10 mouse cellular contexts compared by ENCODE assay signal in genomic region chr9:108213105-108213504, GRCm38 (mm10). TPM values are rescaled to one million over a fixed set of nuclear protein-coding genes. Genes with fewer than 3 reads are reported as not detected.
DNase-seq lines count a peak whose midpoint lies in the region; ATAC-seq and TF ChIP-seq lines count a peak whose summit lies in the region.
"Had no signal": no experiment of that assay in that cellular context is flagged by ENCODE, and none has a peak within 500 bp of the region (broad histone marks: within the 10 kb centered on the region; RNA-seq: fewer than 3 reads in every experiment).

No protein-coding gene starts in this region.

- no peaks in the 10 kb centered on the region for H3K27me3 ChIP-seq in limb, embryonic 12.5 days
- H3K27me3 ChIP-seq in limb, embryonic 10.5 days (ENCODE audit: low read depth, poor library complexity, severe bottlenecking), result no peaks in the 10 kb centered on the region
- H3K27me3 ChIP-seq in forebrain, embryonic 11.5 days (ENCODE audit: control insufficient read depth, insufficient read depth, low read length), result no peaks in the 10 kb centered on the region
- H3K27me3 ChIP-seq in hindbrain, postnatal 0 days (ENCODE audit: insufficient read depth, low read length), result no peaks in the 10 kb centered on the region
- H3K27me3 ChIP-seq in liver, embryonic 11.5 days (replicated peaks; ENCODE audit: control insufficient read depth, insufficient read depth, low read length), result no peaks in the 10 kb centered on the region

- H3K9ac ChIP-seq in limb, embryonic 12.5 days (replicated peaks), result no peak overlapping the region
- H3K9ac ChIP-seq in forebrain, embryonic 11.5 days (ENCODE audit: low read length), result peak overlapping the region; percentile 20
- H3K9ac ChIP-seq in hindbrain, postnatal 0 days (replicated peaks; ENCODE audit: low read length), result 0 out of 2 replicates have a peak overlapping the region, but pooled peaks have one; percentile 10
- H3K9ac ChIP-seq in liver, embryonic 11.5 days (ENCODE audit: low read depth, low read length), result no peak overlapping the region

- no peak for TF ChIP-seq POLR2A in olfactory bulb, adult 2 months (IDR thresholded peaks at IDR 0.05; ENCODE audit: insufficient read depth, low read depth, low read length)

- 0 out of 2 replicates have a peak, but pooled peaks cover 2% of the 10 kb centered on the region for H3K4me1 ChIP-seq in limb, embryonic 12.5 days (replicated peaks)
- peaks cover 7% of the 10 kb centered on the region; the same call in 1 of the 2 replicates for H3K4me1 ChIP-seq in limb, embryonic 10.5 days
- H3K4me1 ChIP-seq in forebrain, embryonic 11.5 days (replicated peaks; ENCODE audit: control insufficient read depth, insufficient read depth, low read length), result peaks cover 5% of the 10 kb centered on the region
- H3K4me1 ChIP-seq in hindbrain, postnatal 0 days (ENCODE audit: insufficient read depth, low read length), result peaks cover 3% of the 10 kb centered on the region; the same call in 1 of the 2 replicates
- peaks cover 7% of the 10 kb centered on the region for H3K4me1 ChIP-seq in olfactory bulb, adult 2 months (ENCODE audit: control insufficient read depth, insufficient read depth, low read length)
- H3K4me1 ChIP-seq in liver, embryonic 11.5 days (replicated peaks; ENCODE audit: control insufficient read depth, insufficient read depth, low read length), result no peaks in the 10 kb centered on the region

- TF ChIP-seq CTCF in hindbrain, postnatal 0 days (IDR thresholded peaks at IDR 0.05; ENCODE audit: low read depth), result no peak
- TF ChIP-seq CTCF in olfactory bulb, adult 2 months (IDR thresholded peaks at IDR 0.05; ENCODE audit: insufficient read depth, low read depth, low read length), result no peak

- no peaks in the 10 kb centered on the region for H3K9me3 ChIP-seq in limb, embryonic 12.5 days
- H3K9me3 ChIP-seq in limb, embryonic 10.5 days (replicated peaks), result no peaks in the 10 kb centered on the region
- no peaks in the 10 kb centered on the region for H3K9me3 ChIP-seq in forebrain, embryonic 11.5 days (ENCODE audit: control insufficient read depth, low read length)
- no peaks in the 10 kb centered on the region for H3K9me3 ChIP-seq in hindbrain, postnatal 0 days (ENCODE audit: low read length)
- H3K9me3 ChIP-seq in liver, embryonic 11.5 days (ENCODE audit: control insufficient read depth, low read length), result no peaks in the 10 kb centered on the region
- H3K9me3 ChIP-seq: G1E had no signal

- peak overlapping the region; percentile 31; the same call in 1 of the 2 replicates for H3K27ac ChIP-seq in limb, embryonic 12.5 days
- H3K27ac ChIP-seq in limb, embryonic 10.5 days, result no peak overlapping the region; the same call in 1 of the 2 replicates
- H3K27ac ChIP-seq in forebrain, embryonic 11.5 days (ENCODE audit: low read depth, low read length), result peak overlapping the region; percentile 52
- H3K27ac ChIP-seq in hindbrain, postnatal 0 days, result peak overlapping the region; percentile 42
- 0 out of 2 replicates have a peak overlapping the region, but pooled peaks have one; percentile 44 for H3K27ac ChIP-seq in olfactory bulb, adult 2 months (ENCODE audit: insufficient read depth, low read depth, low read length)
- no peak overlapping the region for H3K27ac ChIP-seq in liver, embryonic 11.5 days (ENCODE audit: low read depth, low read length)

- peaks cover 43% of the 10 kb centered on the region for H3K36me3 ChIP-seq in limb, embryonic 12.5 days
- peaks cover 44% of the 10 kb centered on the region for H3K36me3 ChIP-seq in limb, embryonic 10.5 days
- H3K36me3 ChIP-seq in forebrain, embryonic 11.5 days (ENCODE audit: control insufficient read depth, insufficient read depth, low read length), result peaks cover 6% of the 10 kb centered on the region
- peaks cover 13% of the 10 kb centered on the region for H3K36me3 ChIP-seq in hindbrain, postnatal 0 days (ENCODE audit: insufficient read depth, low read length)
- H3K36me3 ChIP-seq in liver, embryonic 11.5 days (ENCODE audit: control insufficient read depth, insufficient read depth, low read length), result peaks cover 12% of the 10 kb centered on the region

- no peak for DNase-seq in limb, embryonic 10.5 days (ENCODE audit: low spot score)
- DNase-seq in forebrain, embryonic 11.5 days (ENCODE audit: low spot score), result peak; percentile 68
- peak; percentile 56 for DNase-seq in hindbrain, postnatal 0 days (ENCODE audit: low spot score)
- DNase-seq in liver, embryonic 11.5 days (ENCODE audit: low spot score), result no peak
- no peak for DNase-seq in adrenal gland, postnatal 10 days
- DNase-seq in frontal cortex, postnatal 36 days (ENCODE audit: low spot score in 2 of 2), result no peak
- DNase-seq: right cerebral cortex, postnatal 14 days had no signal

- 65% methylated on average over 7 of the region's 7 CpGs for WGBS in limb, embryonic 12.5 days
- WGBS in limb, embryonic 10.5 days, result 81% methylated on average over 7 of the region's 7 CpGs
- 10% methylated on average over 7 of the region's 7 CpGs for WGBS in forebrain, embryonic 11.5 days
- 10% methylated on average over 7 of the region's 7 CpGs for WGBS in hindbrain, postnatal 0 days
- 19% methylated on average over 7 of the region's 7 CpGs for WGBS in olfactory bulb, adult 2 months
- 74% methylated on average over 7 of the region's 7 CpGs for WGBS in liver, embryonic 11.5 days

- no peak overlapping the region for H3K4me3 ChIP-seq in limb, embryonic 12.5 days (replicated peaks)
- H3K4me3 ChIP-seq in limb, embryonic 10.5 days, result no peak overlapping the region
- no peak overlapping the region for H3K4me3 ChIP-seq in forebrain, embryonic 11.5 days (ENCODE audit: low read depth, low read length)
- H3K4me3 ChIP-seq in hindbrain, postnatal 0 days (ENCODE audit: low read length), result no peak overlapping the region
- no peak overlapping the region for H3K4me3 ChIP-seq in olfactory bulb, adult 2 months (ENCODE audit: insufficient read depth, low read depth, low read length)
- no peak overlapping the region for H3K4me3 ChIP-seq in liver, embryonic 11.5 days (ENCODE audit: low read depth, low read length)

- ATAC-seq in limb, embryonic 12.5 days (ENCODE audit: insufficient number of reproducible peaks, insufficient read depth, low FRiP score, low TSS enrichment, low read depth), result no peak
- ATAC-seq in forebrain, embryonic 11.5 days (replicated peaks; ENCODE audit: low FRiP score), result peak; percentile 84
- ATAC-seq in hindbrain, postnatal 0 days, result peak; percentile 76; the same call in 1 of the 2 replicates
- no peak for ATAC-seq in liver, embryonic 11.5 days (replicated peaks; ENCODE audit: low FRiP score)

- H3K4me2 ChIP-seq in limb, embryonic 12.5 days, result no peak overlapping the region
- H3K4me2 ChIP-seq in forebrain, embryonic 11.5 days (ENCODE audit: low read depth, low read length, severe bottlenecking), result no peak overlapping the region
- no peak overlapping the region for H3K4me2 ChIP-seq in hindbrain, postnatal 0 days (ENCODE audit: low read depth, low read length)
- no peak overlapping the region for H3K4me2 ChIP-seq in liver, embryonic 11.5 days

RNA-seq across cellular contexts. Expression of gene Bsn, which starts 22.9 kb away (rescaled TPM):
- polyA plus RNA-seq in limb, embryonic 12.5 days (2016; fragmentation: Nextera tagmentation; extraction: Ambion mirVana), result 1.1 and 1.2 TPM in 2 replicates
- polyA plus RNA-seq in limb, embryonic 10.5 days (2016; fragmentation: Nextera tagmentation; extraction: Ambion mirVana), result 1.7 TPM in 2 replicates
- polyA plus RNA-seq in forebrain, embryonic 11.5 days (2014; fragmentation: Nextera tagmentation; extraction: Ambion mirVana), result 2.5 and 3.0 TPM in 2 replicates
- 53.9 and 60.7 TPM in 2 replicates for total RNA-seq in hindbrain, postnatal 0 days (2014; rRNA removed)
- polyA plus RNA-seq in hindbrain, postnatal 0 days (2015; fragmentation: Nextera tagmentation; extraction: Ambion mirVana), result 6.5 and 7.4 TPM in 2 replicates
- polyA plus RNA-seq in olfactory bulb, adult 2 months (2012; ENCODE audit: insufficient read depth, insufficient read length, low replicate concordance, missing spikeins), result not detected in 2 replicates
- polyA plus RNA-seq in liver, embryonic 11.5 days (2014; fragmentation: Nextera tagmentation; extraction: Ambion mirVana), result 5.2 and 5.7 TPM in 2 replicates
- 1 to 10 TPM; 1.7 to 2.7 TPM for total RNA-seq in adrenal gland, postnatal 10 days (2021)

RNA-seq across cellular contexts. Expression of gene Dag1, which starts 50.7 kb away (rescaled TPM):
- polyA plus RNA-seq in limb, embryonic 12.5 days (2016; fragmentation: Nextera tagmentation; extraction: Ambion mirVana), result 45.7 and 53.3 TPM in 2 replicates
- 59.6 and 59.9 TPM in 2 replicates for polyA plus RNA-seq in limb, embryonic 10.5 days (2016; fragmentation: Nextera tagmentation; extraction: Ambion mirVana)
- polyA plus RNA-seq in forebrain, embryonic 11.5 days (2014; fragmentation: Nextera tagmentation; extraction: Ambion mirVana), result 77.1 and 82.0 TPM in 2 replicates
- total RNA-seq in hindbrain, postnatal 0 days (2014; rRNA removed), result 127 and 129 TPM in 2 replicates
- 70.2 and 76.3 TPM in 2 replicates for polyA plus RNA-seq in hindbrain, postnatal 0 days (2015; fragmentation: Nextera tagmentation; extraction: Ambion mirVana)
- polyA plus RNA-seq in olfactory bulb, adult 2 months (2012; ENCODE audit: insufficient read depth, insufficient read length, low replicate concordance, missing spikeins), result not detected in 2 replicates
- 41.1 and 41.5 TPM in 2 replicates for polyA plus RNA-seq in liver, embryonic 11.5 days (2014; fragmentation: Nextera tagmentation; extraction: Ambion mirVana)
- 100 to 1,000 TPM; 168 to 192 TPM for total RNA-seq in adrenal gland, postnatal 10 days (2021)

Comparison
In these comparisons a context has a peak if more than half of its experiments do, and no peak if none do; other contexts are left out.
1. H3K27ac ChIP-seq: peak in limb, embryonic 12.5 days (single experiment), forebrain, embryonic 11.5 days (single experiment), hindbrain, postnatal 0 days (single experiment) and olfactory bulb, adult 2 months (single experiment); none in limb, embryonic 10.5 days (single experiment) and liver, embryonic 11.5 days (single experiment).
2. ATAC-seq: peak in forebrain, embryonic 11.5 days (single experiment) and hindbrain, postnatal 0 days (single experiment); none in limb, embryonic 12.5 days (single experiment) and liver, embryonic 11.5 days (single experiment).
3. H3K9ac ChIP-seq: peak in forebrain, embryonic 11.5 days (single experiment) and hindbrain, postnatal 0 days (single experiment); none in limb, embryonic 12.5 days (single experiment) and liver, embryonic 11.5 days (single experiment).
4. DNase-seq: peak in forebrain, embryonic 11.5 days (single experiment) and hindbrain, postnatal 0 days (single experiment); none in limb, embryonic 10.5 days (single experiment), liver, embryonic 11.5 days (single experiment), adrenal gland, postnatal 10 days (single experiment) and frontal cortex, postnatal 36 days (0 of 2).